Mouse (Mus musculus) limb, embryonic 15.5 days (tissue): ENCODE results near the gene Ints3. TPM values are rescaled to one million over a fixed set of nuclear protein-coding genes. Genes with fewer than 3 reads are reported as not detected.

Source experiments
- ATAC-seq: fragments of 200-750 bp; cut with Nextera tagmentation; 2 replicates; pipeline ENCODE4 v1.8.0; 2017; ENCODE audit warnings: low read depth, moderate TSS enrichment; ENCODE audit not compliant: insufficient number of reproducible peaks, low FRiP score, low TSS enrichment
- H3K27ac ChIP-seq: fragments of 300-500 bp; sonication (generic); 2 replicates; pipeline ENCODE4 v1.5.1; 2015; ENCODE audit warnings: moderate library complexity, mild to moderate bottlenecking, inconsistent platforms
- H3K27me3 ChIP-seq: fragments of 300-500 bp; sonication (generic); 2 replicates; pipeline ENCODE4 v1.6.1; 2015; ENCODE audit warnings: inconsistent platforms
- H3K36me3 ChIP-seq: fragments of 300-500 bp; sonication (generic); 2 replicates; pipeline ENCODE4 v1.6.1; 2015; ENCODE audit warnings: inconsistent platforms
- H3K4me1 ChIP-seq: fragments of 300-500 bp; sonication (generic); 2 replicates; pipeline ENCODE4 v1.6.1; 2015; ENCODE audit warnings: inconsistent platforms
- H3K4me2 ChIP-seq: fragments of 300-500 bp; sonication (generic); 2 replicates; pipeline ENCODE4 v1.6.1; 2015; ENCODE audit warnings: mild to moderate bottlenecking, inconsistent platforms
- H3K4me3 ChIP-seq: fragments of 300-500 bp; sonication (generic); 2 replicates; pipeline ENCODE4 v1.5.1; 2015; ENCODE audit warnings: mild to moderate bottlenecking, inconsistent platforms
- H3K9ac ChIP-seq: fragments of 300-500 bp; sonication (generic); 2 replicates; pipeline ENCODE4 v1.6.1; 2015; ENCODE audit warnings: inconsistent platforms
- H3K9me3 ChIP-seq: fragments of 300-500 bp; sonication (generic); 2 replicates; pipeline ENCODE4 v1.6.1; 2016; ENCODE audit warnings: inconsistent platforms
- WGBS: fragments of 180-500 bp; shearing (Covaris S2); methylation state at CpG from one replicate; pipeline ENCODE4 v1.1.7; 2015; 5-methylcytosine and 5-hydroxymethylcytosine counted together
- polyA plus RNA-seq: library from polyadenylated mRNA; unstranded; fragments of >200 nt; fragmentation: Nextera tagmentation; extraction: Ambion mirVana; gene quantifications from 2 replicates; pipeline ENCODE4 v1.2.1, GENCODE M21; 2015

Ints3 gene
- polyA plus RNA-seq, 1 experiment from 2014 or later = 28.0 TPM

GRCm38 (mm10) chr3:90387483-90387882, 45.9 kb downstream of the Ints3 start:
- WGBS = 50% methylated on average over 11 of the region's 11 CpGs

GRCm38 (mm10) chr3:90386817-90387216, 46.6 kb downstream of the Ints3 start:
- Histone ChIP-seq H3K9me3 (no peaks in the 10 kb centered on the region), H3K27ac (no peak overlapping the region), H3K36me3 (peaks cover 19% of the 10 kb centered on the region), H3K4me3 (no peak overlapping the region), H3K4me1 (peaks cover 45% of the 10 kb centered on the region), H3K27me3 (no peaks in the 10 kb centered on the region), H3K4me2 (no peak overlapping the region), H3K9ac (no peak overlapping the region)
- no peak for ATAC-seq
- 92% methylated on average over 10 of the region's 10 CpGs for WGBS

More at GRCm38 (mm10) chr3:90387483-90387882, 45.9 kb downstream of the Ints3 start:
- Histone ChIP-seq H3K9ac (no peak overlapping the region), H3K4me3 (peak overlapping the region; percentile 76), H3K27ac (no peak overlapping the region), H3K4me1 (peaks cover 46% of the 10 kb centered on the region), H3K36me3 (peaks cover 26% of the 10 kb centered on the region), H3K4me2 (peak overlapping the region; percentile 93), H3K9me3 (no peaks in the 10 kb centered on the region), H3K27me3 (no peaks in the 10 kb centered on the region)
- no peak for ATAC-seq

GRCm38 (mm10) chr3:90384851-90385375, 48.5 kb downstream of the Ints3 start:
- H3K4me1 ChIP-seq = peaks cover 30% of the 10 kb centered on the region
- H3K27me3 ChIP-seq = no peaks in the 10 kb centered on the region
- peaks cover 12% of the 10 kb centered on the region; the same call in 1 of the 2 replicates for H3K36me3 ChIP-seq

GRCm38 (mm10) chr3:90383690-90384089, 49.7 kb downstream of the Ints3 start:
- Histone ChIP-seq H3K27ac (no peak overlapping the region), H3K4me2 (no peak overlapping the region), H3K4me3 (no peak overlapping the region), H3K4me1 (peaks cover 20% of the 10 kb centered on the region), H3K27me3 (no peaks in the 10 kb centered on the region), H3K9ac (no peak overlapping the region), H3K36me3 (peaks cover 12% of the 10 kb centered on the region; the same call in 1 of the 2 replicates), H3K9me3 (no peaks in the 10 kb centered on the region)
- no peak; the same call in 1 of the 2 replicates for ATAC-seq
- WGBS = 89% methylated on average over 4 of the region's 4 CpGs

More at GRCm38 (mm10) chr3:90384851-90385375, 48.5 kb downstream of the Ints3 start:
- H3K9ac ChIP-seq = no peak overlapping the region
- H3K27ac ChIP-seq = no peak overlapping the region
- 63% methylated on average over 7 of the region's 7 CpGs for WGBS
- H3K4me2 ChIP-seq = no peak overlapping the region
- no peak overlapping the region for H3K4me3 ChIP-seq
- ATAC-seq = no peak
- no peaks in the 10 kb centered on the region for H3K9me3 ChIP-seq

- Histone ChIP-seq H3K36me3 (peaks cover 12% of the 10 kb centered on the region; the same call in 1 of the 2 replicates), H3K9ac (no peak overlapping the region), H3K4me2 (no peak overlapping the region), H3K9me3 (no peaks in the 10 kb centered on the region), H3K27ac (no peak overlapping the region), H3K4me3 (no peak overlapping the region), H3K27me3 (no peaks in the 10 kb centered on the region), H3K4me1 (peaks cover under 1% of the 10 kb centered on the region; the same call in 1 of the 2 replicates)
- 68% methylated on average over 11 of the region's 11 CpGs for WGBS
- ATAC-seq = no peak
Observed at GRCm38 (mm10) chr3:90381727-90382126, 51.7 kb downstream of the Ints3 start.

GRCm38 (mm10) chr3:90378496-90378895, 54.9 kb downstream of the Ints3 start:
- no peak for ATAC-seq
- 81% methylated on average over 5 of the region's 5 CpGs for WGBS
- Histone ChIP-seq H3K4me3 (no peak overlapping the region), H3K9ac (no peak overlapping the region), H3K9me3 (no peaks in the 10 kb centered on the region), H3K27ac (no peak overlapping the region), H3K4me2 (no peak overlapping the region), H3K36me3 (no peaks in the 10 kb centered on the region), H3K27me3 (no peaks in the 10 kb centered on the region), H3K4me1 (no peaks in the 10 kb centered on the region)

- 76% methylated on average over 1 of the region's 1 CpGs for WGBS
- Histone ChIP-seq H3K36me3 (no peaks in the 10 kb centered on the region), H3K27me3 (no peaks in the 10 kb centered on the region), H3K9ac (no peak overlapping the region), H3K4me3 (no peak overlapping the region), H3K9me3 (no peaks in the 10 kb centered on the region), H3K27ac (no peak overlapping the region), H3K4me2 (no peak overlapping the region), H3K4me1 (no peaks in the 10 kb centered on the region)
- no peak for ATAC-seq
Observed at GRCm38 (mm10) chr3:90376247-90376585, 57.2 kb downstream of the Ints3 start.

GRCm38 (mm10) chr3:90375562-90376246, 57.7 kb downstream of the Ints3 start:
- Histone ChIP-seq H3K9me3 (no peaks in the 10 kb centered on the region), H3K4me1 (no peaks in the 10 kb centered on the region), H3K36me3 (no peaks in the 10 kb centered on the region), H3K27me3 (no peaks in the 10 kb centered on the region), H3K4me3 (no peak overlapping the region), H3K27ac (no peak overlapping the region), H3K9ac (no peak overlapping the region), H3K4me2 (no peak overlapping the region)
- ATAC-seq = no peak
- WGBS = 70% methylated on average over 3 of the region's 3 CpGs

- Histone ChIP-seq H3K27ac (no peak overlapping the region), H3K4me3 (no peak overlapping the region), H3K4me1 (no peaks in the 10 kb centered on the region), H3K36me3 (no peaks in the 10 kb centered on the region), H3K9ac (no peak overlapping the region), H3K27me3 (no peaks in the 10 kb centered on the region), H3K9me3 (no peaks in the 10 kb centered on the region), H3K4me2 (no peak overlapping the region)
- 0 out of 2 replicates have a peak, but pooled peaks have one; percentile 40 for ATAC-seq
- 61% methylated on average over 4 of the region's 4 CpGs for WGBS
Observed at GRCm38 (mm10) chr3:90374368-90374767, 59.1 kb downstream of the Ints3 start.

- H3K27me3 ChIP-seq = no peaks in the 10 kb centered on the region
- no peak for ATAC-seq
- H3K9ac ChIP-seq = no peak overlapping the region
- H3K27ac ChIP-seq = no peak overlapping the region
- H3K4me3 ChIP-seq = no peak overlapping the region
- no peaks in the 10 kb centered on the region for H3K9me3 ChIP-seq
- no peak overlapping the region for H3K4me2 ChIP-seq
- WGBS = 24% methylated on average over 4 of the region's 4 CpGs
- H3K36me3 ChIP-seq = no peaks in the 10 kb centered on the region
- H3K4me1 ChIP-seq = no peaks in the 10 kb centered on the region
Observed at GRCm38 (mm10) chr3:90373432-90374028, 59.9 kb downstream of the Ints3 start.

GRCm38 (mm10) chr3:90372817-90373216, 60.6 kb downstream of the Ints3 start:
- Histone ChIP-seq H3K36me3 (no peaks in the 10 kb centered on the region), H3K9ac (no peak overlapping the region), H3K4me3 (no peak overlapping the region), H3K9me3 (no peaks in the 10 kb centered on the region), H3K27me3 (no peaks in the 10 kb centered on the region), H3K4me1 (no peaks in the 10 kb centered on the region), H3K27ac (no peak overlapping the region), H3K4me2 (no peak overlapping the region)
- WGBS = 50% methylated on average over 5 of the region's 5 CpGs
- no peak for ATAC-seq

GRCm38 (mm10) chr3:90371857-90372256, 61.6 kb downstream of the Ints3 start:
- Histone ChIP-seq H3K27ac (no peak overlapping the region), H3K36me3 (no peaks in the 10 kb centered on the region), H3K4me1 (no peaks in the 10 kb centered on the region), H3K4me2 (no peak overlapping the region), H3K4me3 (no peak overlapping the region), H3K27me3 (no peaks in the 10 kb centered on the region), H3K9ac (no peak overlapping the region), H3K9me3 (no peaks in the 10 kb centered on the region)
- WGBS = 60% methylated on average over 7 of the region's 7 CpGs
- no peak for ATAC-seq
